Comparison of ENCODE assay signal across 35 mouse cellular contexts in the genomic region with DNA sequence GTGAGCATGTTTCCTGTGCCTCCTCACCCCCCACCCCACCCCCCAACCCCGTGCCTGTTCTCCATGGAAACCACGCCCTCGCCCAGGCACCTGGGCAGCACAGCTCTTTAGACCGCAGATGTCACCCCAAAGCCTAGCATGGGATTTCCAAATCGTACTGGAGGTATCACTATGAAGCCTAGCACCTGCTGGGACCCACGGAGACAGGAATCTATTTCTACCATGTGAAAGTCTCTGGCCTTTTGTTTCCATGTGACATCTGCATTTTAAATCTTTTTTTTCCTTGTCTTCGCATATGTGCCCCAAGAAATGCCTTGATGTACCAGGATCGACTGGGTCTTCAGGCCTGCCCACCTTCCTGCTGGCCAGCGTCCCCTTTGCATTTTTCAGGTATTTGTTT.
"Had no signal": no experiment of that assay in that cellular context is flagged by ENCODE, and none has a peak within 500 bp of the region (broad histone marks: within the 10 kb centered on the region; RNA-seq: fewer than 3 reads in every experiment).

No protein-coding gene starts in this region.

- ATAC-seq: hindbrain, embryonic 16.5 days; hindbrain, postnatal 0 days; inflammation-experienced regulatory T-cells, adult 6 months; intestine, embryonic 15.5 days; intestine, embryonic 16.5 days; intestine, postnatal 0 days had no signal

- H3K36me3 ChIP-seq: heart, embryonic 10.5 days; heart, embryonic 12.5 days; heart, embryonic 13.5 days; heart, embryonic 15.5 days; hindbrain, embryonic 10.5 days; hindbrain, embryonic 12.5 days; hindbrain, embryonic 13.5 days; hindbrain, embryonic 15.5 days; intestine, embryonic 15.5 days; kidney, embryonic 15.5 days had no signal

- H3K9ac ChIP-seq: heart, embryonic 12.5 days; heart, embryonic 13.5 days; heart, embryonic 15.5 days; hindbrain, embryonic 12.5 days; hindbrain, embryonic 13.5 days; hindbrain, embryonic 14.5 days; hindbrain, embryonic 15.5 days; intestine, embryonic 15.5 days; kidney, embryonic 15.5 days had no signal

- H3K9me3 ChIP-seq: heart, embryonic 10.5 days; heart, embryonic 12.5 days; heart, embryonic 13.5 days; heart, embryonic 15.5 days; hindbrain, embryonic 10.5 days; hindbrain, embryonic 12.5 days; hindbrain, embryonic 13.5 days; hindbrain, embryonic 15.5 days; intestine, embryonic 15.5 days; kidney, embryonic 15.5 days had no signal

- H3K27ac ChIP-seq: heart, embryonic 10.5 days; heart, embryonic 13.5 days; heart, embryonic 15.5 days; hindbrain, embryonic 10.5 days; hindbrain, embryonic 12.5 days; hindbrain, embryonic 13.5 days; hindbrain, embryonic 14.5 days; hindbrain, embryonic 15.5 days; hindbrain, postnatal 0 days; intestine, embryonic 15.5 days; kidney, embryonic 15.5 days; kidney, postnatal 0 days; layer of hippocampus, adult 2 months had no signal

- H3K27me3 ChIP-seq: hindbrain, embryonic 12.5 days; intestine, embryonic 15.5 days had no signal

- H3K4me1 ChIP-seq: heart, embryonic 13.5 days; heart, embryonic 15.5 days; hindbrain, embryonic 13.5 days; hindbrain, embryonic 15.5 days; intestine, embryonic 15.5 days; kidney, embryonic 15.5 days had no signal

- DNase-seq: heart, postnatal 10 days; heart, postnatal 14 days; heart, postnatal 36 days; heart, postnatal 4 days; kidney, adult 11 months; kidney, adult 18-20 months; kidney, adult 2 months; kidney, adult 8-10 months; kidney, adult 9 months; kidney, postnatal 10 days; kidney, postnatal 14 days; kidney, postnatal 25 days; kidney, postnatal 36 days; kidney, postnatal 4 days; layer of hippocampus, adult 9-11 months; layer of hippocampus, postnatal 36 days had no signal

- H3K4me2 ChIP-seq: heart, embryonic 11.5 days; heart, embryonic 12.5 days; heart, embryonic 13.5 days; heart, embryonic 15.5 days; hindbrain, embryonic 12.5 days; hindbrain, embryonic 13.5 days; hindbrain, embryonic 14.5 days; hindbrain, embryonic 15.5 days; intestine, embryonic 15.5 days; kidney, embryonic 15.5 days had no signal

- H3K4me3 ChIP-seq: heart, embryonic 10.5 days; heart, embryonic 12.5 days; heart, embryonic 13.5 days; heart, embryonic 15.5 days; hindbrain, embryonic 10.5 days; hindbrain, embryonic 12.5 days; hindbrain, embryonic 13.5 days; hindbrain, embryonic 15.5 days; intestine, embryonic 15.5 days; kidney, embryonic 15.5 days; layer of hippocampus, adult 2 months had no signal
